Mouse (Mus musculus) hindbrain, embryonic 13.5 days (tissue): ENCODE measurements at regions not wholly inside any gene's neighbourhood (a gene's known extent, or its start where the extent isn't known, plus 50 kb on each side); places are given as distances from the start of the nearest gene placed in this dataset.

Experiments used
- ATAC-seq: fragments of 200-750 bp; cut with Nextera tagmentation; 2 replicates; pipeline ENCODE4 v1.8.0; 2017; ENCODE audit warnings: moderate TSS enrichment; ENCODE audit not compliant: low FRiP score
- H3K27ac ChIP-seq: fragments of 300-500 bp; sonication (generic); 2 replicates; pipeline ENCODE4 v1.5.1; 2015; ENCODE audit warnings: inconsistent platforms, mild to moderate bottlenecking, moderate library complexity
- H3K27me3 ChIP-seq: fragments of 300-500 bp; sonication (generic); 2 replicates; pipeline ENCODE4 v1.6.1; 2015; ENCODE audit warnings: mild to moderate bottlenecking, inconsistent platforms
- H3K36me3 ChIP-seq: fragments of 300-500 bp; sonication (generic); 2 replicates; pipeline ENCODE4 v1.6.1; 2015; ENCODE audit warnings: mild to moderate bottlenecking, inconsistent platforms
- H3K4me1 ChIP-seq: fragments of 300-500 bp; sonication (generic); replicated peaks from 2 replicates; pipeline ENCODE4 v1.6.1; 2015; ENCODE audit warnings: inconsistent platforms
- H3K4me2 ChIP-seq: fragments of 300-500 bp; sonication (generic); 2 replicates; pipeline ENCODE4 v1.6.1; 2015; ENCODE audit warnings: inconsistent platforms, mild to moderate bottlenecking, moderate library complexity
- H3K4me3 ChIP-seq: fragments of 300-500 bp; sonication (generic); 2 replicates; pipeline ENCODE4 v1.5.1; 2015; ENCODE audit warnings: mild to moderate bottlenecking, inconsistent platforms
- H3K9ac ChIP-seq: fragments of 300-500 bp; sonication (generic); 2 replicates; pipeline ENCODE4 v1.6.1; 2015; ENCODE audit warnings: mild to moderate bottlenecking, inconsistent platforms
- H3K9me3 ChIP-seq: fragments of 300-500 bp; sonication (generic); 2 replicates; pipeline ENCODE4 v1.6.1; 2016; ENCODE audit warnings: inconsistent platforms
- WGBS: fragments of 180-500 bp; shearing (Covaris S2); methylation state at CpG from one replicate; pipeline ENCODE4 v1.1.7; 2015; 5-methylcytosine and 5-hydroxymethylcytosine counted together

DNA sequence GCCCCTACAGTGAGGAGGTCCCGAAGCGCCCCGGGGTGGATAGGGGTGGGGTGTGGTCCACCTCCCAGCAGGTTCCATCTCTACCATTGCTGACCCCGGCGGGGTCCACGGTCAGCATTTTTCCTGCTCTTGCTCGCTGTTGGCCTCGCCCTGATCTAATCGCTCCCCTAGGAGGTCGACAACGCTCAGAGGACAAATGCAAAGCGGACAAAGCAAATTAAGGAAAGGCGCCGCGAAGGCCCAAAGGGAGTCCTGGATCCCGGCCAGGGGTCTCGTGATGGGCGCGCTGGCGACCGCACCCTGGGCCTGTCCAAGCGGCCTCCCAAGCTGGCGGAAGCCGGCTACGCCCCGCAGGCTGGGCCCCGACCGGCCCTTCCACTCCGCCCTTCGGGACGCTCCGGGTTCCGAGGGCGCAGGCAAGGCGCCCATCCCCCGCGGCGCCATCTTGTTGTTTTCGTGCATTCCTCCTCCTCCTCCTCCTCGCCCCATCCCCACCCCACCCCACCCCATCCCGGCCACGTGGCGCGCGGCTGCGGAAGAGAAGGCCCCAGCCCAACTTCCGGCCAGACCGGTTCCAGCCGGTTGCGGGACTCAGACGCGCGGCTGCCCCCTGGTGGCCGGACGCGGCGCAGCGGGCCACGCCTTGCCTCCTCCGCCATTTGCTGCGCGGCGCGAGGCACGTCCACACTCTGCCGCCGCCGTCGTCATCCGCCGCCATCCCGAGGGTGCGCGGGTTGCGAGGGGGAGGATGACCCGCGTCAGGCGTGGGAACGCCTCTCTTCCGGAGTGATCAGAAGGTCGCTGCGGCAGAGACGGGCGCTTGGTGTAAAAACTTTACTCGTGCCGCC is 76.5 kb upstream of the Chd2 start:
- Histone ChIP-seq H3K4me2 (peak overlapping the region; percentile 75), H3K4me1 (peaks cover 30% of the 10 kb centered on the region), H3K27ac (peak overlapping the region; percentile 100), H3K36me3 (no peaks in the 10 kb centered on the region), H3K9ac (peak overlapping the region; percentile 96), H3K4me3 (peak overlapping the region; percentile 59), H3K27me3 (no peaks in the 10 kb centered on the region), H3K9me3 (no peaks in the 10 kb centered on the region)
- ATAC-seq, result peak; percentile 97
- WGBS, result under 1% methylated on average over 70 of the region's 86 CpGs

- H3K4me2 ChIP-seq, result peak overlapping the region; percentile 74
- ATAC-seq, result no peak
- 4% methylated on average over 21 of the region's 21 CpGs for WGBS
- peak overlapping the region; percentile 96 for H3K9ac ChIP-seq
- peak overlapping the region; percentile 100 for H3K27ac ChIP-seq
- H3K9me3 ChIP-seq, result no peaks in the 10 kb centered on the region
- no peaks in the 10 kb centered on the region for H3K36me3 ChIP-seq
- peak overlapping the region; percentile 59 for H3K4me3 ChIP-seq
- H3K27me3 ChIP-seq, result no peaks in the 10 kb centered on the region
- peaks cover 30% of the 10 kb centered on the region for H3K4me1 ChIP-seq
These were observed 75.6 kb upstream of the Chd2 start for GRCm38 (mm10) chr7:73616971-73617906.

GRCm38 (mm10) chr7:73616015-73616414 is 74.4 kb upstream of the Chd2 start:
- no peak for ATAC-seq
- Histone ChIP-seq H3K4me3 (no peak overlapping the region), H3K27me3 (no peaks in the 10 kb centered on the region), H3K4me2 (peak overlapping the region; percentile 74; the same call in 1 of the 2 replicates), H3K9me3 (no peaks in the 10 kb centered on the region), H3K36me3 (no peaks in the 10 kb centered on the region), H3K9ac (no peak overlapping the region), H3K27ac (peak overlapping the region; percentile 100), H3K4me1 (peaks cover 30% of the 10 kb centered on the region)
- WGBS, result 37% methylated on average over 11 of the region's 11 CpGs

- peak overlapping the region; percentile 19 for H3K27ac ChIP-seq
- no peak overlapping the region for H3K9ac ChIP-seq
- no peaks in the 10 kb centered on the region for H3K27me3 ChIP-seq
- H3K36me3 ChIP-seq, result no peaks in the 10 kb centered on the region
- WGBS, result 77% methylated on average over 8 of the region's 8 CpGs
- H3K9me3 ChIP-seq, result no peaks in the 10 kb centered on the region
- no peak overlapping the region for H3K4me2 ChIP-seq
- ATAC-seq, result no peak
- H3K4me3 ChIP-seq, result no peak overlapping the region
- H3K4me1 ChIP-seq, result peaks cover 27% of the 10 kb centered on the region
These were observed 73.4 kb upstream of the Chd2 start for GRCm38 (mm10) chr7:73614840-73615555.

DNA sequence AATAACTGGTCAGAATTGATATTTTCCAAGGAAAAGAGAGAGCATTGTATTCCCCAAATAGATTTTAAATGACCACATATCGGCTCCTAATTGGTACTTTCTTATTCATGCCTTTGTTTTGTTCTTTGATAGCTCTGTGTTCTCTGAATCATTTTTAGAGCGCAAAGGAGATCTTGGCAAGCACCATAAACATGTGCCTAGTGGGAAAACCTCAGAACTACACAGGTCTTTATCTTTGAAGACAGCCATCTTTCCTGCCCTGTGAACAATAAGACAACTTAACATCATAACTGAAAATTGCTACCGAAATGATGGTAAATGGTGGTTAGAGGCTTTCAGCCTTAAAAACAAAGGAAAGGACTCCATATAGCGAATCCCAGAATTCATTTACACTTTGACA is 72.7 kb upstream of the Chd2 start:
- no peak overlapping the region for H3K9ac ChIP-seq
- H3K27ac ChIP-seq, result no peak overlapping the region
- H3K36me3 ChIP-seq, result no peaks in the 10 kb centered on the region
- WGBS, result 80% methylated on average over 4 of the region's 4 CpGs
- no peaks in the 10 kb centered on the region for H3K27me3 ChIP-seq
- H3K4me2 ChIP-seq, result no peak overlapping the region
- peaks cover 27% of the 10 kb centered on the region for H3K4me1 ChIP-seq
- H3K4me3 ChIP-seq, result no peak overlapping the region
- ATAC-seq, result no peak
- H3K9me3 ChIP-seq, result no peaks in the 10 kb centered on the region

GRCm38 (mm10) chr7:73612752-73613092 is 71.1 kb upstream of the Chd2 start:
- H3K4me3 ChIP-seq, result no peak overlapping the region
- H3K36me3 ChIP-seq, result no peaks in the 10 kb centered on the region
- no peaks in the 10 kb centered on the region for H3K9me3 ChIP-seq
- 84% methylated on average over 3 of the region's 3 CpGs for WGBS
- no peak overlapping the region for H3K9ac ChIP-seq
- H3K27me3 ChIP-seq, result no peaks in the 10 kb centered on the region
- ATAC-seq, result no peak
- H3K4me2 ChIP-seq, result no peak overlapping the region
- peaks cover 39% of the 10 kb centered on the region for H3K4me1 ChIP-seq
- H3K27ac ChIP-seq, result no peak overlapping the region

DNA sequence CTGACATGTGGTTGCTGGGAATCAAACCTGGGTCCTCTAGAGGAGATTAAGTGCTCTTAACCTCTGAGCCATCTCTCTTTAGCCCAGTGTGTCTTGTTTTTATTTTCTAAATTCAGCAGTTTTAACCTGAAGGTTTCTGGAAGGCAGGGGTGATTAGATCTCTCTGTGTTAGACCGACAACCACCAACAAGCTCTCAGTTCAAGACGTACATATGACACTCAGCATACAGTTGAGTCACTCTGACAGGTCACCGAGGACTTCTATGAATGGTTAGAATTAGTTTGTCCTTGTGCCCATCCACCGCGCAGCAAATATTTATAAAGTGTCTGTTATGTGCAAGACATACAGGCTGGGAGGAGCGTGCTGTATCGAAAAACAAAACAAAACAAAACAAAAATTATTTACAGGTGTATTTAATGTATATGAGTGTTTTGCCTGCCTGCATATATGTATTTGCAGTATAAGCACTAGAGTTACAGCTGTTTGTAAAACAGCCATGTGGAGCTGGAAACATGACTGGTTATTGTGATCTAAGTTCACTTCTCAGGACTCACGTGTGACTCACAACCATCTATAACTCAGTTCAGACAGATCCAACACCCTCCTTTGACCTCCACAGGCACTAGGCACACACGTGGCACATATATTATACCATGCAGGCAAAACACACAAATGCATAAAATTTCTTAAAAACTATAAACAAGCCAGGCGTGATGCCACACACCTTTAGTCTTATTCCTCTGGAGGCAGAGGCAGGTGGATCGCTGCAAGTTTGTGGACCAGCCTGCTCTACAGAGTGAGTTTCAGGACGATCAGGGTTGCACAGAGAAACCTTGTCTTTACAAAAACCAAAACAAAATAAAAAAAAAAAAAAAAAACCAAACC is 70.5 kb upstream of the Chd2 start:
- Histone ChIP-seq H3K4me1 (peaks cover 38% of the 10 kb centered on the region), H3K27ac (no peak overlapping the region), H3K9ac (no peak overlapping the region), H3K4me2 (no peak overlapping the region), H3K27me3 (no peaks in the 10 kb centered on the region), H3K4me3 (no peak overlapping the region), H3K9me3 (no peaks in the 10 kb centered on the region), H3K36me3 (no peaks in the 10 kb centered on the region)
- WGBS, result 91% methylated on average over 12 of the region's 12 CpGs
- ATAC-seq, result no peak

- ATAC-seq, result no peak
- no peaks in the 10 kb centered on the region for H3K27me3 ChIP-seq
- no peak overlapping the region for H3K9ac ChIP-seq
- peaks cover 23% of the 10 kb centered on the region for H3K4me1 ChIP-seq
- H3K36me3 ChIP-seq, result no peaks in the 10 kb centered on the region
- H3K4me2 ChIP-seq, result peak overlapping the region; percentile 31; the same call in 1 of the 2 replicates
- H3K27ac ChIP-seq, result peak overlapping the region; percentile 94
- no peaks in the 10 kb centered on the region for H3K9me3 ChIP-seq
- H3K4me3 ChIP-seq, result no peak overlapping the region
- 24% methylated on average over 5 of the region's 5 CpGs for WGBS
These were observed 67.2 kb upstream of the Chd2 start for GRCm38 (mm10) chr7:73608804-73609275.

DNA sequence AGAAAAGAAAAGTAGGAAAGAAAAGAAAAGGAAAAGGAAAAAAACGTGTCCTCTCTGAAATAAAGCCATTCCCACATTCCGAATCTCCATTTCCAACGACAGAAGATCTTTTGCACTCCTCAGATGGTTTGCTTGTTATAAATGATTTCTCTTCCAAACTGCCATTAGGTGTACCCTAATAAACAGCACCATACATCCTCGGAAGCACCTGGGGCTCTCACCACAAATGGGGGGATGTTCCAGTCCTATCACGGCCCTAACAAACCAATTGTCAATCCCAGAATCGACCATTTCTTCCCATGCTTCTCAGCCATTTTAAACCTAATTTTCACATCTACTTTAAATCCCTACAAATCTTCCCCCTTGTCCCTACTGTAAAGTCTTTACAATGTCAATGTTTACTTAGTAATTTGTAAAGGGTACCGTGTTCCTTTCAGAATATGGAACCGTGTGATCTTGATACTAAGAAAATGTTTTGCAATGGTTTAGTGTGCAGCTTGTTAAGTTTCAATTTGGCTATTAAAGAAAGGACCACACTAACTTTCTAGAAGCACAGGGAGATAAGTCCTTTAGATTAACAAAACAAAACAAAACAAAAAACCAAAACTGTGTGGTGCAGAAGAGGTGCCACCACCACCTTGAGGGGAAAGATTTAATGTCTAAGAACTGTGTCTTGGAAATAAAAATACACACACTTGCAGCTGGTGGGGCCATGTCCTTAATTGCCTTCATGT is 66.6 kb upstream of the Chd2 start:
- Histone ChIP-seq H3K27ac (peak overlapping the region; percentile 94), H3K27me3 (no peaks in the 10 kb centered on the region), H3K4me2 (peak overlapping the region; percentile 59), H3K4me3 (no peak overlapping the region), H3K9me3 (no peaks in the 10 kb centered on the region), H3K36me3 (no peaks in the 10 kb centered on the region), H3K4me1 (peaks cover 23% of the 10 kb centered on the region), H3K9ac (peak overlapping the region; percentile 66)
- WGBS, result 28% methylated on average over 8 of the region's 8 CpGs
- no peak for ATAC-seq

DNA sequence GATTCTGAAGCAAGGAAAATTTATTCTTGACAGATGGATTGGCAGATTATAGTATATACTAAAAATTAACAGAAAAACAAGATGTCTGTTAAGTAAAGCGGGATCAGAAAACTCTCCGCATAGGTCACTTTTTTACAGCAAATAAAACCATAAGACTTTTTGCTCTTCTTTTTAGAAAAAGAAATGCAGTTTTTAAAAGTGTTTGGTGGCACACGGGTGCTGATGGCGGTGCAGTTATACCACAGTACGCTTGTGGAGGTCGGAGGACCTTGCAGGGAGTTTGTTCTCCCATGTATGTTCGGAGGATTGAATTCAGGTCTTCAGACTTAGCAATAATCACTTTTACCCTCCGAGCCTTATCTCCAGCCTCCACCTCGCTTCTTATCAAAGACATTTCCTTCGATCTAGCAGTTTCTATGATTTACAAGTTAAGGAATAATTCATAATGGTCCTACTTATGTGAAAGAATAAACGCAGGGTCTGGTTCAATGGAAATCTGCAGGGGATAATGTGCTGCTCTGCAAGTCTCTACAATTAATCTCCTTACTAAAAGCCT is 65.9 kb upstream of the Chd2 start:
- no peaks in the 10 kb centered on the region for H3K9me3 ChIP-seq
- H3K27ac ChIP-seq, result peak overlapping the region; percentile 94
- H3K9ac ChIP-seq, result peak overlapping the region; percentile 66
- no peaks in the 10 kb centered on the region for H3K27me3 ChIP-seq
- peaks cover 23% of the 10 kb centered on the region for H3K4me1 ChIP-seq
- peak overlapping the region; percentile 59 for H3K4me2 ChIP-seq
- H3K4me3 ChIP-seq, result peak overlapping the region; percentile 34
- no peaks in the 10 kb centered on the region for H3K36me3 ChIP-seq
- WGBS, result 12% methylated on average over 11 of the region's 11 CpGs
- ATAC-seq, result no peak
